Mouse (Mus musculus): ENCODE measurements around the gene Gm3558.
A peak's percentile ranks its signal among the peaks of the same experiment; 100 is the strongest.
"Not testable (repeated sequence)": the region's sequence is repeated elsewhere in the genome, so short reads cannot be mapped to it uniquely, and the experiment has no call there.

Gene Gm3558

DNA sequence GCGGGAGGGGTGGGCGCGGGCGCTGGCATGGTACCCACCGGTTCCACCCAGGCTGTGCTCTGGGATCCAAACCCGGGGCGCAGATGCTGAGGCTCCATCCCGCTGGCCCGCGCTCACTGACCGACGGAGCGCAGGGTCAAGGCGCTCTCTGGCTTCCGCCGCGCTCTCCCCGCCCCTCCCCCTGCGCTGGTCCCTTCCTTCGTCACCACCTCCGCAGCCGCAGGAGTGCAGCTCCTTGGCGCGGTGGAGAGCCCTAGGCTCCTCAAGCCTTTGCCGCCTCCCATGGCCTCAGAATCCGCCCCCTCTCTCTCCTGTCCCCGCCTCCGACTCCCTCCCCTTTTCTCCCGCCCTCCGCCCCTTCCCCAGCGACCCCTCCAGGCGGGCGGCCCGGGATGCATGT lies at the start of gene Gm3558:
TSS of gene Gm3558 (minus strand) at position 185 of the 400 bp plus-strand sequence.
- DNase-seq: peak; percentile 2

DNA sequence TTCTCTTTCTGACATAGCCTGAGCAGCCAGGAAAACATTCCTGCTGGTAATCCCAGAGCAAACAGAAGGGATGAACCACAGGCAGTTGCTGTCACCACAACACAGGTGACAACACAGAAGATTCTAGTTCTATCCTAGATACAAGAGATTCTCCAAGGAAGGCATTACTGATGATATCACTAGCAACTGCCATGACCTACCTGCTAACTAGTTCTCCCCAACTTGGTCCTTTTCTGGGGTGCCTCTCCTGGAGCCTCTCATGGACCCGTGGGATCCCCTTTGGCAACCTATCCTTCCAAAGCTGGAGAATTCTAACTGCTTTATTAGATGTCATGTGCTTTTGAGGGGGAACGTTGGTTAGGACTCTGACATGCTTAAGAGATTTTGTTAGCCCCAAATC lies 27.1 kb upstream of the Gm3558 start, which contains the start of gene Gm10338:
TSS of gene Gm10338 (minus strand) at position 101 of the 400 bp plus-strand sequence.
- not testable (repeated sequence) for DNase-seq

DNA sequence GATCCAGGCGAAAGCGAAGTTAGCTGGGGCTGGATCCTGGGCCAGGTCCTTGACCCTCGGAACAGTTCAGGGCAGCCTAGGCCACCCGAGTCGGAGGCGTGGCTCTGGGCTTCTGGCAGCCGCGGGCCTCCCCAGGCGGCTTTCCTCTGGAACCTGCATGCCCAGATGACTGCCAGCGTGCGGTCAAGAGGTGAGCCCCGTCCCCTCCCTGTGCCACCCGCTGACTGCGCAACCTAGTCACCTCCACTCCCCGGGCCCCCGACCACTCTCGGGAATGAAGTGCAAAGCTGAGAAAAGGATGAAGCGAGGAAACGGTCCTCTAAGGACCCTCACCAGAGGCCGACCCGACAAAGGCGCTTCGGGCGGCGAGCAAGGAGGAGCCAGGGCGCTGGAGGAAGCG lies 476 bp downstream of the Gm3558 start:
- not testable (repeated sequence) for DNase-seq

DNA sequence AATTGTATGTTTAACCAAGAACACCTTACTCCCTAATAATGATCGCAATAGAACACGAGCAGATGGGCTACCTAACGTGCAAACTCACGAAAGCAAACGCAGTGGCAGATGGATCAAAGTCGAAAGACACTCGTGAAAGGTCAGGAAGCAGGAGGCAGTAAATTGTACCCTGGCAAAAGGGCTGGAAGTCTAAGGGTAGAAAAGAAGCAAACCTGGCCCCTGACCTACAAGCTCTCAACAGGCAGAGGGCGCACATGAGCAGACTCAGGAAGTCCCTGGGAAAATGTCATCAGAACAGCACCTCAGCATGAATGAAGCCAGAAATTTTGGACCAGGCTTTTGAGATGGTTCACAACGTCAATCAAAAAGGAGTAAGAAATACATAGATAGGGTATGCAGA lies 1.1 kb downstream of the Gm3558 start:
- not testable (repeated sequence) for DNase-seq
